Mouse (Mus musculus): ENCODE measurements around the gene Rin2.

GRCm38 (mm10) chr2:145746406-145746805 lies 71.4 kb downstream of the Rin2 start:
- TF ChIP-seq CTCF (IDR thresholded peaks at IDR 0.05; ENCODE audit: control insufficient read depth, insufficient read depth, low read length): no peak
- TF ChIP-seq POLR2A (IDR thresholded peaks at IDR 0.05; ENCODE audit: borderline replicate concordance, control insufficient read depth, low read depth, low read length): no peak
